Mouse (Mus musculus) liver, embryonic 16.5 days (tissue): ENCODE data around the gene Twist1. TPM values are rescaled to one million over a fixed set of nuclear protein-coding genes. Genes with fewer than 3 reads are reported as not detected.

Experiments
- ATAC-seq: fragments of 200-750 bp; cut with Nextera tagmentation; 2 replicates; pipeline ENCODE4 v1.8.0; 2017; ENCODE audit warnings: low read depth, mild to moderate bottlenecking, moderate number of reproducible peaks, moderate library complexity
- H3K27ac ChIP-seq: fragments of 300-500 bp; sonication (generic); 2 replicates; pipeline ENCODE4 v1.5.1; 2014; ENCODE audit warnings: mild to moderate bottlenecking, low read length
- H3K27me3 ChIP-seq: fragments of 300-500 bp; sonication (generic); 2 replicates; pipeline ENCODE4 v1.6.1; 2014; ENCODE audit warnings: low read depth, low read length, mixed read lengths; ENCODE audit not compliant: control insufficient read depth, insufficient read depth
- H3K36me3 ChIP-seq: fragments of 300-500 bp; sonication (generic); 2 replicates; pipeline ENCODE4 v1.6.1; 2014; ENCODE audit warnings: mild to moderate bottlenecking; ENCODE audit not compliant: control insufficient read depth, insufficient read depth
- H3K4me1 ChIP-seq: fragments of 300-500 bp; sonication (generic); 2 replicates; pipeline ENCODE4 v1.6.1; 2014; ENCODE audit warnings: low read depth, low read length, mixed read lengths; ENCODE audit not compliant: control insufficient read depth
- H3K4me2 ChIP-seq: fragments of 300-500 bp; sonication (generic); 2 replicates; pipeline ENCODE4 v1.6.1; 2014; ENCODE audit warnings: low read depth, low read length, mixed read lengths
- H3K4me3 ChIP-seq: fragments of 300-500 bp; sonication (generic); 2 replicates; pipeline ENCODE4 v1.5.1; 2014; ENCODE audit warnings: low read depth, mild to moderate bottlenecking, low read length
- H3K9ac ChIP-seq: fragments of 300-500 bp; sonication (generic); 2 replicates; pipeline ENCODE4 v1.6.1; 2014; ENCODE audit warnings: low read depth, low read length
- H3K9me3 ChIP-seq: fragments of 300-500 bp; sonication (generic); replicated peaks from 2 replicates; pipeline ENCODE4 v1.6.1; 2016; ENCODE audit warnings: low read length; ENCODE audit not compliant: control insufficient read depth
- WGBS: fragments of 180-500 bp; shearing (Covaris S2); extraction: QIAGEN DNeasy Blood & Tissue Kit; methylation state at CpG from one replicate; pipeline ENCODE4 v1.1.7; 2014; ENCODE audit not compliant: insufficient replicate concordance; 5-methylcytosine and 5-hydroxymethylcytosine counted together
- polyA plus RNA-seq: library from polyadenylated mRNA; unstranded; fragments of >200 nt; fragmentation: Nextera tagmentation; extraction: Ambion mirVana; gene quantifications from 2 replicates; pipeline ENCODE4 v1.2.1, GENCODE M21; 2015

Twist1 gene
- polyA plus RNA-seq, 1 experiment from 2014 or later, result 0.05 TPM

DNA sequence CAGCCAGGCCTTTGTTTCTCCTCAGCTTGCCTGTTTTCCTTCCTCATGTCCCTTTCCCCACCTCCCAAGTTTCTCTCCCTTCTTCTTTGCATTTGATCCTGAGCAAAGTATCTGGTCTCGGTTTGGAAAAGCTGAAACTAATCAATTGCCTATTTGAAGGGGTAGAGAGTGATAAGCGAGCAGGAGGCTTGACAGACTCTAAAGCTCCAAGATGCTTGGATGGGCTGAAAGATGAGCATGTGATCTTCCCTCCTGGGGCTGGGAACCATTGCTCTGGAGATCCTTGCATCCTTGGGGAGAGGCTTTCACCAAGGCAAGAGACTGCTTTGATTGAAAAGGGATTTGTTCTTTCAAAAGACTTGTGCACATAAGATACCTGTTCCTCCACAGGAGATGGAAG lies 7.0 kb downstream of the Twist1 start:
- no peak overlapping the region for H3K4me3 ChIP-seq
- WGBS, result 39% methylated on average over 2 of the region's 2 CpGs

GRCm38 (mm10) chr12:33965661-33966360 lies 8.3 kb downstream of the Twist1 start:
- ATAC-seq, result no peak
- H3K36me3 ChIP-seq, result no peaks in the 10 kb centered on the region
- H3K9me3 ChIP-seq, result no peaks in the 10 kb centered on the region
- no peak overlapping the region for H3K27ac ChIP-seq
- 11% methylated on average over 5 of the region's 5 CpGs for WGBS
- H3K4me3 ChIP-seq, result no peak overlapping the region
- no peak overlapping the region for H3K4me2 ChIP-seq
- no peaks in the 10 kb centered on the region for H3K4me1 ChIP-seq
- H3K9ac ChIP-seq, result no peak overlapping the region
- H3K27me3 ChIP-seq, result peaks cover 74% of the 10 kb centered on the region

More for the DNA sequence above, 7.0 kb downstream of the Twist1 start:
- H3K9me3 ChIP-seq, result no peaks in the 10 kb centered on the region
- peaks cover 78% of the 10 kb centered on the region for H3K27me3 ChIP-seq
- H3K9ac ChIP-seq, result no peak overlapping the region
- ATAC-seq, result no peak
- no peaks in the 10 kb centered on the region for H3K36me3 ChIP-seq
- H3K4me1 ChIP-seq, result no peaks in the 10 kb centered on the region
- no peak overlapping the region for H3K4me2 ChIP-seq
- no peak overlapping the region for H3K27ac ChIP-seq

DNA sequence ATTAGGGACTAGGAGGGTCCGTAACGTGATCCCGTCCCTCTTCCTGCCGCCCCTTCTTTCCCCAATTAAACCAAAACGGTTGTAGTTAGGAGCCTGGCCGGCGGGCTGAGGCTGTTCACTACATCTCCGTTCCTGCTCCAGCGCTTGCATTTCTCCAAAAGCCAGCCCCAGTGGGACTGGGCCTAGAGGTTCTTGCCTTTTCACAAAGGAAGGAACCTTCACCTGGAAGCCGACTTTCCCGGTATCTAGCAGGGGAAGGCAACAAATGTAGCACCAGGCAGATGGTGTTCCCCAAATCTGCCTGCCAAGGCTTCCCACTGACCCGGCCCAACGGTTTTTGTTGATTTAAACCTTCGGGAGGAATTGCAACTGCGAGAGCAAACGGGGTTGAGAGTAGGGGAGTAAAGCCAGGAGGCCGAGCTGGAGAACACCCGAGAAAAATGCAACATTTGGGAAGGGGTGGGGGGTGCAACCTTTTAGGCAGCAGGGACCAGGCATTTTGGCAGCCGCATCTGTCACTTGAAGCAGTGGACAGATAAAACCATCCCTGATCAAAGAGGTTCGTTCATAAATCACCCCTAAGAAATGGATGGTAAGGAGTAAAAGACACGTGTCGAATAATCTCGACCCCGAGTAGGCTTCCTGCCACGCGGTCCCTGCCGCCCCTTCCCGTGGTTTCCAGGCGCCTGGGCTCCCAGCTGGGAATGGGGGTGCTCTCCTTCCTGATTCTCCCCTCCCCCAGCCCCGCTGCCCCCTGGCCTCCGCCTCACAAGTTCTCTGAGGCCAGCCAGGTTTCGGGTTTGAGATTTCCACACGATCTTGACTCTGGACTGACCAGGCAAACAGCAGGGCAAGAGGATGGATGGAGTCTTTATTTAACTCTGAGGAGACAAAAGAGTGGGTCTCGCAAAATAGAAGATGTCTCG lies 9.3 kb downstream of the Twist1 start:
- H3K4me2 ChIP-seq, result no peak overlapping the region
- 1% methylated on average over 35 of the region's 35 CpGs for WGBS
- H3K4me1 ChIP-seq, result no peaks in the 10 kb centered on the region
- H3K36me3 ChIP-seq, result no peaks in the 10 kb centered on the region
- peaks cover 68% of the 10 kb centered on the region for H3K27me3 ChIP-seq
- no peak overlapping the region for H3K27ac ChIP-seq
- no peak overlapping the region for H3K4me3 ChIP-seq
- no peak overlapping the region for H3K9ac ChIP-seq
- no peak for ATAC-seq
- H3K9me3 ChIP-seq, result no peaks in the 10 kb centered on the region

GRCm38 (mm10) chr12:33967514-33967913 lies 10.0 kb downstream of the Twist1 start:
- Histone ChIP-seq H3K4me3 (no peak overlapping the region), H3K27me3 (peaks cover 60% of the 10 kb centered on the region), H3K9ac (no peak overlapping the region), H3K9me3 (no peaks in the 10 kb centered on the region), H3K4me1 (no peaks in the 10 kb centered on the region), H3K36me3 (no peaks in the 10 kb centered on the region), H3K27ac (no peak overlapping the region), H3K4me2 (no peak overlapping the region)
- WGBS, result 3% methylated on average over 21 of the region's 21 CpGs
- no peak for ATAC-seq

DNA sequence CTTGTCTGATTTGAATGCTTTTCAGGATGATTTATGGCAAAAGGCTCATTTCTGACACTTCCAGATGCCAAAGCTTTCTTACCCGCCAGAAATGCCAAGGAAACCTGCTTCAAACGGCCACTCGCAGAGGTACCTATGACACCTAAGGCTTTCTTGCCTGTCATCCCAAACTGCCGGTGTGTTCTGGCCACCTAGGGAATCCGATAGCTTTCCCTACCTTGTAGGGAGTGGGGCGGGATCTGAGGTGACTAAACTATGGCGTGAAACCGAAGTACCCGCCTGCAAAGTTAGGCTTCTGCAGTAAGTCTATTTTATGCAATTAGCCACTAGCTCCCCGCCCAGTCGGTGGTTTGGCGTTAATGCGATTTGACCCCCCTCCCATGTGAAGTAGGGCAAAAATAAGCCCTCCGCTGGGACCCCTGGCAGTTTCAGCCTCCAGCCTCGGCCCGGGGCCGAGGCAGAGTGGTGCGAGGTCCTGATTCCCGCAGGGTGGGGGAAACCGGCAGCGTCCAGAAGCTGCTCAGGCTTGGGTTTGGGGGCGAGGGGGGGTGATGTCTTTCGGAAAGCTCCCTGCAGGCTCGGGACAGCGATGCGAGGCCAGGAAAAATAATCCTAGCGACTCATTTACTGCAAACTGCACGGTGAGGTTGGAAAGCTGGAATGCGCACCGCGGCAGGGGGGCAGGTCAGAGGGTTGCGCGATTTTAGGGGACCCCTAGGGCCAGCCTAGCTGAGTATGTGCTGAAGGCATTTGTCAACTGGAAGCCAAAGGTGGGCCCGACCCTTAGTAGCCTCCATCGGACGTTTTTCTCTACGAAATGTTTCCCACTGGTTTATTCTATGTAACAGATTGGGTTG lies 10.8 kb downstream of the Twist1 start:
- Histone ChIP-seq H3K27ac (no peak overlapping the region), H3K4me2 (no peak overlapping the region), H3K9ac (no peak overlapping the region), H3K36me3 (no peaks in the 10 kb centered on the region), H3K9me3 (no peaks in the 10 kb centered on the region), H3K4me1 (no peaks in the 10 kb centered on the region), H3K4me3 (no peak overlapping the region), H3K27me3 (peaks cover 52% of the 10 kb centered on the region)
- 2% methylated on average over 37 of the region's 37 CpGs for WGBS
- ATAC-seq, result no peak

DNA sequence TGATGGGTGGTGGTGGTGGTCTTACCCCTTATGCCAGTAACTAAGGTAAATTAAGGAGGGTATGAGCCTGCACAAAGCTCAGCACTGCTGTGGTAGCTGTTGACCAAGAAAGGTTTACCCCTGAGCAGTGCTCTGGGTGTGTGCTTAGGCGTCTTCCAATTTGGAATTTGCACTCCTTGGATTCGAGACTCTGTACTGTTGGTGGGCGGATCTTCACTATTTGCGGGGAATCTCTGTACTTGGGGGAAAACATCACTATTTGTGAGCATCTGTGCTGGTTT lies 11.4 kb downstream of the Twist1 start:
- H3K36me3 ChIP-seq, result no peaks in the 10 kb centered on the region
- no peak overlapping the region for H3K27ac ChIP-seq
- H3K9me3 ChIP-seq, result no peaks in the 10 kb centered on the region
- no peaks in the 10 kb centered on the region for H3K4me1 ChIP-seq
- no peak overlapping the region for H3K4me3 ChIP-seq
- no peak overlapping the region for H3K9ac ChIP-seq
- H3K27me3 ChIP-seq, result peaks cover 47% of the 10 kb centered on the region
- no peak overlapping the region for H3K4me2 ChIP-seq
- no peak for ATAC-seq
- WGBS, result 15% methylated on average over 4 of the region's 4 CpGs

GRCm38 (mm10) chr12:33980159-33980558 lies 22.7 kb downstream of the Twist1 start:
- Histone ChIP-seq H3K4me3 (no peak overlapping the region), H3K9me3 (no peaks in the 10 kb centered on the region), H3K27me3 (no peaks in the 10 kb centered on the region), H3K36me3 (no peaks in the 10 kb centered on the region), H3K9ac (no peak overlapping the region), H3K27ac (no peak overlapping the region), H3K4me2 (no peak overlapping the region), H3K4me1 (no peaks in the 10 kb centered on the region)
- no peak for ATAC-seq
- 49% methylated on average over 4 of the region's 4 CpGs for WGBS

- Histone ChIP-seq H3K36me3 (no peaks in the 10 kb centered on the region), H3K9me3 (no peaks in the 10 kb centered on the region), H3K4me2 (no peak overlapping the region), H3K27ac (no peak overlapping the region), H3K9ac (no peak overlapping the region), H3K27me3 (no peaks in the 10 kb centered on the region), H3K4me1 (no peaks in the 10 kb centered on the region), H3K4me3 (no peak overlapping the region)
- ATAC-seq, result no peak
- WGBS, result 57% methylated on average over 7 of the region's 7 CpGs
These were observed 24.0 kb downstream of the Twist1 start for GRCm38 (mm10) chr12:33981433-33981832.
